Mouse (Mus musculus): ENCODE data around the gene Cpxcr1. TPM values are rescaled to one million over a fixed set of nuclear protein-coding genes. Genes with fewer than 3 reads are reported as not detected.

Gene Cpxcr1
- polyA plus RNA-seq (2017; shearing (Covaris generic)): not detected

GRCm38 (mm10) chrX:116448644-116449043, at the start of gene Cpxcr1:
Cpxcr1 (plus strand) TSS chrX:116448944.

Other genes starting within 250 kb of the Cpxcr1 start
- gene H2afb2, start 232.2 kb downstream of the Cpxcr1 start, polyA plus RNA-seq (2017; shearing (Covaris generic)): not detected

Measured in activated CD4-positive, CD25-positive, alpha-beta regulatory T cell (primary cell).